Mouse (Mus musculus): ENCODE results near the gene Syk. TPM values are rescaled to one million over a fixed set of nuclear protein-coding genes. Genes with fewer than 3 reads are reported as not detected.
A peak's percentile ranks its signal among the peaks of the same experiment; 100 is the strongest.

Gene Syk
- total RNA-seq, 2 experiments from 2014 or later: 5.0 to 5.3 TPM

DNA sequence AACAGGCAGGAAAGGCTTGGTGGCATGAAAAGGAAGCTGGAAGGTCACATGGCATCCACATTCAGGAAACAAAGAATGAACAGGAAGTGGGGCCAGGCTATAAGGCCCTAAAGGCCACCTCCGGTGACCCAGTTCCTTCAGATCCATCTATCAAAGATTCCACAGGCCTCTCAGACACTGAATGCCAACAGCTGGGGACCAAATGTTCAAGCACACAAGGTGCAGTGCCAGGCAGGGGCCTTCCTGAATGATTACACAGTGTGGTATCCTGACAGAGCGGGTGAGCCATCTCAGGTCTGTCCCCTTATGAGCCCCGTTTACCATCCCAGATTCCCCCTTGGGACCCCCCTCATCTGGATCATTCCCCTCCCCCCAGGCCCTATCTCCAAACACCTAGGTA is 63.6 kb downstream of the Syk start:
- DNase-seq: no peak
- intact Hi-C loops (cut with DNase I): no loop called here

DNA sequence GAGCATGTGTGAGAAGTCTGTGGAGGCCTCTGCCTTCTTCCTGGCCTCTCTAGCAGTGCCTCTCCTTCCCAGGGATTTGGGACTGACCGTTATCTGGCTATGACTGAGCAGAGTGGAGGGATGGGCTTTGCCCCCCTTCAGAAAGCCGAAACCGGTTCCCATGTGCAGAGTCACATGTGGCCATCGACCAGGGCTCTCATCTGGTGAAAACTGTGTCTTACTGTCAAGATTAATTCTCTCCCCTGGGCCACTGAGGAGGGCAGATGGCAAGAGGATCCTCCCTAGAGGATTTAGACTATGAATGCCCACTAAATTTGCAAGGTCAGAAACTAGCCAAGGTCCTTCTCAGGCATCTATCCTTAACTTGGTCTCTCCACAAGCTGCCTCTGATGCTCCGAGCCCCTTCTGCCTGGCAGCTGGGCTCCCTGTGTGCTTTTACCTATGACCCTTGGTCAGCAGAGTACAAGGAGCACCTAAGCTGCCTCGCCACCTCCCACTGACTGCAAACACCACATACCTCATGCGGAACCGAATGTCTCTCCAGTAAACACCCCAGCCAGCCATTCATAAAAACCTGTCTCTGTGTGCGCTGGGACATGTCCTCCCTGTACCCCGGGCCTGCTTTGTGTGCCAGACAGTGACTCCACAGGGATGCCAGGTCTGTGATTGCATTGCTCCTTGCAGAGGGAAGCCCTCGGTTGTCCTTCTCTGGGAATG is 65.2 kb downstream of the Syk start:
- intact Hi-C loops (cut with DNase I): no loop called here
- DNase-seq: no peak

DNA sequence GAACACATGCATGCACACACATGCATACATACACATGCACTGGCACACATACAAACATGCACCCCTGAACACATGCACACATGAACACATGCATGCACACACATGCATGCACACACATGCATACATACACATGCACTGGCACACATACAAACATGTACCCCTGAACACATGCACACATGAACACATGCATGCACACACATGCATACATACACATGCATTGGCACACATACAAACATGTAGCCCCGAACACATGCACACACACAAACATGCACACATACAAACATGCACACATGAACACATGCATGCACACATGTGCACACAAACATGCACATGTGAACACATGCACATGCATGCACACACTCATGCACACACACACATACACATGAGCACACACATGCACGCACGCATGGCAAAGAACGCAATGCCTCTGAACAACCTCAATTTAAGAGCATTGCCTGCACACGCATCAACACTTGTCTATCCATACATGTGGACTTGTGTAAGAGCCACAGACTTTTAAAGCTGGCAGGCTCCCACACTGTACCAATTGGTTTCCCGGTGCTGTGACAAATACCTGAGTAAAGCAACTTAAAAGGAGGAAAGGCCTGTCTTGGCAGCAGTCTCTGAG is 66.9 kb downstream of the Syk start:
- intact Hi-C loops (cut with DNase I): loop anchor here (5.0 kb wide), 1 partner anchor 702 kb away; no protein-coding TSS in a partner anchor
- no peak for DNase-seq

DNA sequence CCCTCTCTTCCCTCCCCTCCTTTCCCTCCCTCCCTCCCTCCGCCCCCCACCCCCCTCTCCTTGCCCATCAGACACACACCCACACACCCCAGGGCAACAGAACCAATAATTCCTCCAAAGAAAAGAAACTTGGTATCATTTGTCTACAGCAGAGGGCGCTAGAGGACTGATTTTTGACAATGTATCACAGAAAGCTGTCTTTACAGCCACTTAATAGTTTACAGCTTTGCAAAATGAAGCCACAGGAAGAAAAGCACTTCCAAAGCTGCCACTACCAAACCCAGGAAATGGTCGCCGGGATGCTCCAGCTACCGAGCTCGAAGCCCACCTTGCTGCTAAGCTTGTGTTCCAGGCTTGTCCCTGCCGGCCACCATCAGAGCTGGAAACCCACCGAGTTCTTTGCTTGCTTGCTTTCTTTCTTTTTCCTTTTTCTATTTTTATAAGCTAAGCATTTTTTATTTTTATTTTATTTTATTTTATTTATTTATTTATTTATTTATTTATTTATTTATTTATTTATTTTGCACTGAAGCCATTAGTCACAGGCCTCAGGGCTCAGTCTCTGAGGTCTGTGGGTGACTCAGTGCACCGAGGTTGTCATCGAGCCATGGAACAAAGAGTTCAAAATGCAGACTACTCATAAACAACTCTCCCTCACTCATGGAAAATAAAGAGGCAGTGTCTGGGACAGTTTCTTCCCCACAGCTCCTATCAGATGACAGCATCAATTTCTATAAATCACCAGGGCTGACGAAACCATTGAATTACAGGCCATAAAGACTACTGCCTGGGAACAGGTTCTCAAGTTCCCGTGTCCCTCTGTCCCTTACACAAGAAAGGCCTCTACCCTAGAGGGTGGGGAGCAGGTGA is 68.6 kb downstream of the Syk start:
- intact Hi-C loops (cut with DNase I): loop anchor here (5.0 kb wide), 1 partner anchor 701 kb away; no protein-coding TSS in a partner anchor
- DNase-seq: peak; percentile 29

DNA sequence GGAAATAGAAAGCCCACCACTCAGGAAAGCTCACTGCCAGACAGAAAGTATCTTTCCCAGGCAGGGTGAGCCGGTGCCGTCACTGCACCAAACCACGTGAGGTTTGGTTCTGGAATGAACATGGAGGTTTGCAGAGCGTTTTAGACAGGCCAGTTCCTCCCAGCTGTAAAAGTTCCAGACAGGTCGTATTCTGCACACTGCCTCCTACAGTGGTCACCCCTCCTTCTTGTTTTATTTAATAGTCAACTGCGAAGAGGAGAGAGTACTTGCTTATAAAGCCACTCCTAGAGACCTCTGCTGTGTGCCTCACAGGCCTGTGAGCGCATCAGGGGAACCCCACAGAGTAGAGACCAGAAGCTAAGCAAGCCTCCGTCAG is 69.3 kb downstream of the Syk start:
- DNase-seq: no peak
- intact Hi-C loops (cut with DNase I): loop anchor here (5.0 kb wide), 1 partner anchor 700 kb away; no protein-coding TSS in a partner anchor

DNA sequence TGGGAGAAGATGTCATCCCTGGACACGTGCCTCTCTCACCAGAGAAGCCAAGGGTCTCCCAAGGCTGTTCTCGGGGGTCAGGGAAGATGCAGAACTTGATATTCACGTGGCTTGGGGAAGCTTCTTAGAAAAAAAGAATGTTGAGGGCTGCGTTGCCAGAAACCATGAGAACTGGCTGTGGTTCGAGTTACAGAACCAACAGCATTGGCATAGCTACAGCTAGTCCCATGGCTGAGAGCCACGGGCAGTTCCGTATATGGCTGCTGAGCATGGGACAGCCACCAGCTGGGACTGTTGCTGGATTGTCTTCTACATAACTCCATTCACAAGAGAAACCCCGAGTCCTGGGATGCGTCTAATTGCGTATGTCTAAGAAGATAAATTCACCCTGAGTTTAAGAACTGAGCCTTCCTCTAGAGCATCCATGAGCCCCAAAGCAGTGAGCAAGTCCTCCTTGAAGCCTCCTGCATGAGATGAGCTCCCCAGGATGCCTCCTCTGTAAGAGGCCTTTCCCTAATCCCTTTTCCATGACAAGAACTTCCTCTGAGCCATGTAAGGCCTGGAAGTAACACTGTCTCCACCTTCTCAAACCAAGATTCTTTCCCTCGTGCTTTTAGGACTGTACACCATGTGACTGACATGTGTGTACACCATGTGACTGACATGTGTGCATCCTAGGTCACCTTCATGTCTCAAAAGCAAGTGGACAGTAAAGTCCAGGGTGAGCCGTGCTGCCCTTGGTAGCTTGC is 71.3 kb downstream of the Syk start:
- peak; percentile 19 for DNase-seq
- intact Hi-C loops (cut with DNase I): loop anchor here (5.0 kb wide), 1 partner anchor 698 kb away; no protein-coding TSS in a partner anchor

DNA sequence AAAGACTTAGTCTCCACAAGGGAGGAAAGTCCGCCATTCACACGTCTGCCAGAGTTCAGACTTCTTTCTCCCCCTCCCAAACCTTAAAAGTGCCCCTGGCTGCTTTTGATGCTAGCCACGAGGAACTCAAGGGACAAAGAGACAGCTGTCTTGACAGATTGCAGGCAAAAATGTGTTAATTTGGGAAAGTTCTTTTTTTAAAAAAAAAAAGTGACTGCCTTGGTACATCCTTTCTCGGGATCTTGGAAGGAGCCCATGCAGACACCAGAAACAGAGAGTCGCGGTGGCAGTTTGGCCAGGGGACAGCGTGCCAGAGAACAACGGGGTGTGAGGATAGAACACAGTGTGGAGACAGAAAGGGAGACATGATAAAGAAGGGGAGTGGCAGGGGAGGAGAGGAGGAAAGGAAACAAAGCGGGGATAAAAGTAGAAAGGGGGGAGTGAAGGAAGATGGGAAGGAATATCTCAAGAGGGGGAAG is 71.9 kb downstream of the Syk start:
- DNase-seq: peak; percentile 23
- intact Hi-C loops (cut with DNase I): loop anchor here (5.0 kb wide), 2 partner anchors 327 to 697 kb away; partner anchors contain the start of gene Nfil3

DNA sequence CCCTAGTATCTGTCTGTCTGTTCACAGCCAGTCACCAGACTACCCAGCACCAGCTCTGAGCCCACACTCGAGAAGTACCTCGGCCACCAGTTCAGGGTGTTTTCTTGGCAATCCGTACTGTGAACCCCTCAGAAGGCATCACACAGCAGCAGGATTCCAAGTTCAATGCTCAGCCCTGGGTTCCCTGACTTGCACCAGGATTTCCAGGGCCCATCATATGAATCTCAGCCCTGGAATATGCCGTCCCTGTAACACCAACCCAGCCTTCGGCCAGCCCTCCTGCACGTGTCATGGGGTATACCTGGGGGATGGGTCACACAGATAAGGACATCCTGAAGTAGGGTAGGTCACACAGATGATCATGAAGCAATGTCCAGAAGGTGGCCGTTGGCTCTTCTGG is 75.0 kb downstream of the Syk start:
- no peak for DNase-seq
- intact Hi-C loops (cut with DNase I): loop anchor here (2.0 to 5.0 kb wide), 2 partner anchors 324 to 439 kb away; partner anchors contain the start of gene Nfil3

DNA sequence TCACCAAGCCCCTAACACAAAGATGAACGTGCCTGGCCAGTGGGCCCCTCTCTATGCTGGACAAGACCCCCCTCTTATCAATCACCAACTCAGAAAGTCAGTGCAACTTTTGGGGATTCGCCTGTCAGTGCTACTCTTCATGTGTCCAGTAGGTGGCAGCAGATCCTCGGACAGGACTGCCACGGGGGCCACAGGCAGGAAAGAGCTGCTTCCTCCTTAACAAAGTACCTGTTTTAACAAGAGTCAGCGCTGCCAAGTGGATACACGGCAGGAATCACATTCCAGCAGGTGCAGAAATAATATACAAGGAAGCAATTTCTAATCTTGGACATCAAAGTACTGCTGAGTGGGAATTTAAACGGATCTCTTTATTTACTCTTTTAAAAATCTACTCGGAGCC is 75.5 kb downstream of the Syk start:
- intact Hi-C loops (cut with DNase I): loop anchor here (2.0 to 5.0 kb wide), 2 partner anchors 324 to 438 kb away; partner anchors contain the start of gene Nfil3
- DNase-seq: peak; percentile 50

DNA sequence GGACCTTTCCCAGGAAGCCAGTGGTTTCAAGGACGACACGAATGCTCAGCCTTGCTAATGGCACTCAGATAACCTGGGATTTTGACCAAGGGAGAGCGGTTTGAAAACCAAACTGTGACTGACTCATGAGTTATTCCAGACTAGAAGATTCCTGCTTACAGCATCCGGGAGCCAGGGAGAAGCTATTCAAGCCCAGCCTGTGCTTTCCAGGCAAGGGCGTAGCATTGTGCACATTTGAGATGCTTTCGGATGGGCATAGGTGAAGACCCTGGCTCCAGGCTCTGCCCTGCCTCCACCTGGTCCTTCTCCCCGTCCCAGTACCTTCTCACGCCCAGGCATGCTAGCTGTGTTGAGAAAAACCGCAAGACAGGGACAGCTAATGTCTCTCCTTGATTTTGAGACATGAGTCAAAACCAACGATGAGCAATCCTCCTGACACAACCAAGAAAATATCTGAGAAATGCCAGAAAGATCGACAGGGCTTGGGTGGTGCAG is 76.2 kb downstream of the Syk start:
- DNase-seq: no peak
- intact Hi-C loops (cut with DNase I): loop anchor here (2.0 to 5.0 kb wide), 2 partner anchors 323 to 438 kb away; partner anchors contain the start of gene Nfil3

DNA sequence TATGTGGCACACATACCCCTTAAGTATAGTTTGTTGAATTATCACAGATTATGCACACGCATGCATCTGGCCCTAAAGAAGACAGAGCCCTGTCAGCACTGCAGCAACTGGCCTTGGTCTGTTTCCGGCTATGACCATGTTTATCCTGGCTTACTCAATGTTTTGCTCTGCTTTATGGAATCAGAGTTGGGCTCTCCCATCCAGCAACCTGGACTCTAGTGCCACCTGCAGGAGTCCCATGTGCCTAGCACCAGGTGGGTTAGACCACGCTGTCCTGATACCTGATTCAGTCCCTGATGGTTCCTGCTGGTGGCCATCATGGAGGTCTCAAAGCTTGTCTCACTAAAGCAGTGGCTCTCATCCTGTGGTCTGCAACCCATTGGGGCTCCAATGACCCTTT is 86.9 kb downstream of the Syk start:
- DNase-seq: no peak
- intact Hi-C loops (cut with DNase I): no loop called here

DNA sequence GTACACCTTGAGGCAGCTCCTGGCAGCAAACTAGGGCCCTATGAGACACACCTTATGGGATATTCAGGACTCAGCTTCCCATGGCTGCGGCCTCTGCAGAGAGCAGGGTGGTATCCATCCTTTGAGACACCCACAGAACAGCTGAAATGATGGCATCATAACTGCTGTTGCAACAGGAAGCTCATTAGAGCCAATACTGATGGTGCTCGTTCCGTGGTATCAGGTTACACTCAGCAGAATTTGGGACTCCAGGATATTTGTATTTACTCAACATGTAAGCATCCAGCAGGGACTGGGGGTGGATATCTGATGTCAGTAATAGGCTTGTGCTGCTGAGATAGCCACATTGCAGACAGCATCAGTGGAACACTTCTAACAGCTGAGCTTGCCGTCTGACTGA is 90.3 kb downstream of the Syk start:
- DNase-seq: no peak
- intact Hi-C loops (cut with DNase I): no loop called here

DNA sequence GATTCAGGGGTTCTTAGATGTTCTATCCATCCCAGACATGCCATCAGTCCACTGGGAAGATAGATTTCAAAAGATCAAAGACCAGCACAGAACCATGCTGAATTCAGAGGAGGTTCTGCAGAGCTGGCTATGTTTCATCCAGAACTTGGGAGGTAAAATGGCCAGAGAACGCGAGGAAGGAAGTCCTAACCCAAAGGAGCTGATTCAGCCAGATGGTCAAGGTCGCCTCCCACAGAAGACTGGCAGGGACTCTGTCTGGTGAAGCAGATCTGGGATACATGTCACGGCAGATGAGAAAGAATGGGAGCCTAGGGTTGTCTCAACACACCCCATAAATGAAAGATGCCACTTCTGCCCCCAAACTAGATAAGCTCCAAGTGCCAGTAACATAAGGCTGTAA is 90.9 kb downstream of the Syk start:
- DNase-seq: no peak
- intact Hi-C loops (cut with DNase I): no loop called here

DNA sequence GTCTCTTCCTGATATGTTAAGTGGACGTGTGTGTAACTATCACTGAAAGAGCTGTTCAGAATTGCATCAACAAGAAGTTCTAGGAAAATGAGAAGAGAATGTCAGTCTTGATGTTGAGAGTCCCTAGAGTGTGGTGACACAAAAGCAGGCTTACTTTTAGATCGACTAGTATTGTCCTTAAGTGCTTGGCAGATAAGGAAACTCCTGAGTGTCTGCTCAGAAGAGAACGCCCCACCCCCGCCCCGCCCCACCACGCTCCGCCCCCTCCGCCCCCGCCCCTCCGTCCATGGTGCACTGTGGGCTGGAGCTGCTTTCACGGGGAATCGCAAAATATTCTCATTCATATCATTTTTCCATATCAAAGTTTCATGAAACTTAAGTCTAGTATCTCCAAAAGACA is 91.9 kb downstream of the Syk start:
- intact Hi-C loops (cut with DNase I): no loop called here
- DNase-seq: no peak

DNA sequence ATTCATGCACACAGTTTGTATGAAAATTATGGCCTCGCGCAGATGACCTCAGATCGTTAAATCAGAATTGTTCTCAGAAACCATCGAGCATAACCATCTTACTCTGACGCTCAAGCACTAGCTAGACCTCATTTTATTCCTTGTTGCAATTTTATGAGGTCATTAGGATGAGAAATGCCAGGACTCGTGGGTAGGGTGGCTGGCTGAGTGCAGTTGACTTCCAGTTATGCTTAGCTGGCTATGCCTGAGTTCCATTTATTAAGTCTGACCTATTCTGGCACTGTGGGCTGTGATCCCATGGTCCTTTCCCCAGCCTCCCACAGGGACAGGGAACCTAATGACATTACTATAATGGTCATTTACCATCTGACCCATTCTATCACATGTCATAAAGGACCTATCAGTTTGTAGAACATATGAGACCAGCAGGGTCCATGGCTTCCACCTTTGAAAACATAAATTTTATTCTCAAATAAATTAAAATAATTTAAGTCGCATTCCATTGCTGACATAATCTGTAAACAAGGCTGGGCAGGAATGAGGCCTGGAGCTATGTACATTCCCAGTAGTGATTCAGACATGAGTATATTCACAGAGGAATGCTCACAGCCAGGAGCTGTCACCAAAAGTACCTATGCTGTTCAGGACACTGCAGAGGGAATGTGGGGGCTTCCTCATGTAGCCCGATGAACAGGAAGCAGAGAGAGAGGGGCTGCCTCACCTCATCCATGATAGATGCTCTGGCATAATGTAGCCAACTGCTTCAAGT is 92.7 kb downstream of the Syk start:
- no peak for DNase-seq
- intact Hi-C loops (cut with DNase I): no loop called here

DNA sequence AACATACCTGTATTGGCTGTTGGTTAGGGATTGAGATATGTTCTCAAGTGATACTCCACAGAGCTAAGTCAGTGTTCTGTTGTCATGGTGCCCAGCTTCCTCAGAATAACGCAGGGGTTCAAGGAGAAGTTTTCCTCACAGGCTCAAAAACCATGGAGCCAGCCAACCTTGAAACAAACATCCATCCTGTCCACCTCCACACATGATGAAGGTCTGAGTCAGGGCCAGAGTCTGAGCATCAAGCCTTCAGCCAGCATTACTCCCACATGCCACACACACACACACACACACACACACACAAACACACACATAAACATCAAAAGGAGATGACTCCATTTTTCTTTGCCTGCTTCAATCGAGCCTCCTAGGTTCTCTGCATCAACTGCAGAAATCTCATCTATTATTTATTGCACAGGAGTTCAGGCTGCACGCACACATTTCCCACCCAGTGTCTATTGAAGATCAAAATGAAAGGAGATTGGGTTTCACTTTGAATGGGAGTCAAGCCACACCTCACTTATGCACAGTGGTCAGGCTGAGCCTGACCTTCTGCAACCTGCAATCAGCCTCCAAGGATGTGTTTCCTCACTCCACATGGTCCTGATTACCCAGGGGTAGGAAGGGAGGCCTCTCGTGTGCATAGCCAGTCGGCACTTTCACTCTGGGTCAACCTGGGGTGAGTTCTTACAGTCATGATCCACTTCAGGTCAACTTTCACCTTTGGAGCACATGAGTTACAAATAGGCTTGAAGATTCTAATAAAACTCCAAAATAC is 93.9 kb downstream of the Syk start:
- intact Hi-C loops (cut with DNase I): no loop called here
- no peak for DNase-seq

DNA sequence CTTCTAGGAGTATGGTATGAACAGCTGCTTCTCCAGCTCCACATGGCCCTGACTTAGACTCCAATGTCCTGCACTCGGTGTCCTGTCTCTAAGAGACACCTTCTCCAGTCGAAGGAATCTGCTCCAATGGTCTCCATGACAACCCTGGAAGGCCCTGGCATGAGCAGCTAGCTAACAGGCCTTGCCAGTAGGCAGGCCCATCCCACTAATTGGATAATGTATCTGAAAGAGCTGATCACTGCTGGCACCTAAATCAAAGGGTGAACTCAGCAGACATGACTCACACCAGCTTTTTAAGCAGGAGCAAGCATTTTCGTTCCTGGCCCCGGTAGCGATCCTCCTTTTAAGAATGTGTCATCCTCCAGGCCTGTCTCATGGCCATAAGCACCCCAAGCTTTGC is 96.9 kb downstream of the Syk start:
- intact Hi-C loops (cut with DNase I): no loop called here
- DNase-seq: peak; percentile 75

DNA sequence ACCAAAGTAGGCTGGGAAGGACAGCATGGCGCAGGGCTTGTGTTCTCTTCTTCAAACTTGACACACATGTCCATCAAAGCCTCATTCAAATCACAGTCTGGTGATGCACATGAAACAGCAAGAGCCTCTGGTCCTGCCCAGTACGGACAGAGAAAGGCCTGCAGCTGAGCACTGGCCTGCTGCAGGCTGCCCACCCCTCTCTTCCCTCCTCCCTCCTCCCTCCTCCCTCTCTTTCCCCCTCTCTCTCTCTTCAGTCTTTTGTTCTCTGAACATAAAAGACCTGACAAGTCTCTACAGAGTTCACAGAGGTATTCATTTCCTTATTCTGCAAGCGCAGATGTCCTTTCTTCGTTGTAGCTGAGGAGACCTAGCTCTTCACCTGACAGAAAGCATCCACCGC is 99.1 kb downstream of the Syk start:
- intact Hi-C loops (cut with DNase I): no loop called here
- no peak for DNase-seq

DNA sequence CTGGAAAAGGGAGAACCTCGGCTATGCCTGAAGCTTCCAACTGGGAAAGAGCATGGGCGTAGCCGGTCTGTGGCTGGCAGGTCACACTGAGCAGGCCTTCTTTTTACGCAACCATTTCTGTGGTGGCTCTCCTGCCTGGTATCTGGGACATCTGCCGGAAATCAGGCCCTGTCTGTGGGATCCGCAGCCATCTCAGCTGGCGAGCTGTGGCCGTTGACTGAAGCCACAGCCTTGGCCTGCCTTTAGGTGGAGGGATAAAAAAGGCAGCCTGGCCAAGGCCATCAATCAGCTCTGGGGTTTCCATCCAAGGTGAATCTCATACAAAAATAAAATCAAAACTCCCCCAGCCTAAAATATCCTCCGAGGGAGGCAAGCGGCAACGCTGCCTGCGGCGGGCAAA is 107.5 kb downstream of the Syk start:
- DNase-seq: no peak
- intact Hi-C loops (cut with DNase I): no loop called here
